Comparison of ENCODE assay signal across 18 mouse cellular contexts in the genomic region with DNA sequence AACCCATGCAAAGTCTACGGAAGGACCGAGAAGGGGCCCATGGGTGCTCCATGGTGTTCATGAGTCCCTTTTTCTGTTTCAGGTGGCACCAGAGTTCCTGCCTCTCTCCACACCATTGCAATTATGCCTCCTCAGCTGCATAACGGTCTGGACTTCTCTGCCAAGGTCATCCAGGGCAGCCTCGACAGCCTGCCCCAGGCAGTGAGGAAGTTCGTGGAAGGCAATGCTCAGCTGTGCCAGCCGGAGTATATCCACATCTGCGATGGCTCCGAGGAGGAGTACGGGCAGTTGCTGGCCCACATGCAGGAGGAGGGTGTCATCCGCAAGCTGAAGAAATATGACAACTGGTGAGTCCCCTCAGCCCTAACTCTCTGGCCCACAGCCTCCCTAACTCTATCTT. TPM values are rescaled to one million over a fixed set of nuclear protein-coding genes. Genes with fewer than 3 reads are reported as not detected.
"Had no signal": no experiment of that assay in that cellular context is flagged by ENCODE, and none has a peak within 500 bp of the region (broad histone marks: within the 10 kb centered on the region; RNA-seq: fewer than 3 reads in every experiment).

No protein-coding gene starts in this region.

- H3K36me3 ChIP-seq: kidney, embryonic 15.5 days; limb, embryonic 13.5 days; midbrain, embryonic 12.5 days had no signal

- H3K9me3 ChIP-seq: kidney, embryonic 15.5 days; limb, embryonic 13.5 days; midbrain, embryonic 12.5 days had no signal

- H3K4me1 ChIP-seq: limb, embryonic 13.5 days; midbrain, embryonic 12.5 days had no signal

- H3K4me2 ChIP-seq: limb, embryonic 13.5 days; lung, embryonic 14.5 days; midbrain, embryonic 12.5 days had no signal

- H3K27ac ChIP-seq: kidney, embryonic 15.5 days; limb, embryonic 13.5 days; liver, embryonic 14.5 days; midbrain, embryonic 12.5 days had no signal

- ATAC-seq: midbrain, embryonic 16.5 days had no signal

- H3K27me3 ChIP-seq: limb, embryonic 13.5 days; midbrain, embryonic 12.5 days had no signal

- DNase-seq: left cerebral cortex, postnatal 4 days; lung, embryonic 14.5 days; lung, postnatal 10 days; lung, postnatal 4 days; right cerebral cortex, postnatal 14 days; thymus, adult 18-20 months; thymus, postnatal 14 days had no signal

- H3K4me3 ChIP-seq: kidney, embryonic 15.5 days; limb, embryonic 13.5 days; midbrain, embryonic 12.5 days had no signal

- H3K9ac ChIP-seq: kidney, embryonic 15.5 days; limb, embryonic 13.5 days; liver, embryonic 14.5 days; lung, embryonic 14.5 days; midbrain, embryonic 12.5 days had no signal

RNA-seq across cellular contexts. Expression of a gene that starts 0.4 kb away (rescaled TPM):
- total RNA-seq: layer of hippocampus, postnatal 14 days; left cerebral cortex, adult 18-20 months; left cerebral cortex, postnatal 10 days; left cerebral cortex, postnatal 4 days; megakaryocyte, adult 5-6 weeks had no signal
- polyA plus RNA-seq: limb, embryonic 13.5 days; lung, embryonic 14.5 days; midbrain, embryonic 12.5 days; midbrain, embryonic 16.5 days had no signal

RNA-seq across cellular contexts. Expression of a gene that starts 33.9 kb away (rescaled TPM):
- total RNA-seq: layer of hippocampus, adult 8-10 months; layer of hippocampus, postnatal 14 days; left cerebral cortex, adult 18-20 months; left cerebral cortex, postnatal 10 days; left cerebral cortex, postnatal 4 days; megakaryocyte, adult 5-6 weeks had no signal
- polyA plus RNA-seq: large intestine, adult 2 months; midbrain, embryonic 12.5 days had no signal
